Mouse (Mus musculus) activated CD4-positive, CD25-positive, alpha-beta regulatory T cell, adult 4 months (primary cell): Measurements from ENCODE around the gene Hadha. TPM values are rescaled to one million over a fixed set of nuclear protein-coding genes. Genes with fewer than 3 reads are reported as not detected.
A peak's percentile ranks its signal among the peaks of the same experiment; 100 is the strongest.

Experiments used
- ATAC-seq: one replicate; pipeline ENCODE4 v1.8.0; 2017
- polyA plus RNA-seq, 2 experiments: library from polyadenylated mRNA; unstranded; fragments of 100-300 nt; shearing (Covaris generic); gene quantifications; one replicate each; pipeline ENCODE4 v1.2.1; 2017

Gene Hadha
- 10 to 100 TPM; 68.8 to 80.0 TPM for polyA plus RNA-seq

- ATAC-seq = peak; percentile 78
These were observed at the start of gene Hadha, which contains the start of gene Hadhb for GRCm38 (mm10) chr5:30154474-30155394. Gene Hadha (minus strand): TSS chr5:30155162. Gene Hadhb (plus strand): TSS chr5:30155248.

GRCm38 (mm10) chr5:30204441-30204840 is 49.5 kb upstream of the Hadha start:
- ATAC-seq = no peak

GRCm38 (mm10) chr5:30203216-30203885 is 48.4 kb upstream of the Hadha start:
- no peak for ATAC-seq

- ATAC-seq = no peak
These were observed 47.3 kb upstream of the Hadha start for GRCm38 (mm10) chr5:30202221-30202620.

GRCm38 (mm10) chr5:30201521-30201920 is 46.6 kb upstream of the Hadha start:
- no peak for ATAC-seq

- peak; percentile 28 for ATAC-seq
These were observed 43.3 kb upstream of the Hadha start for GRCm38 (mm10) chr5:30198257-30198656.

- ATAC-seq = no peak
These were observed 40.4 kb upstream of the Hadha start for GRCm38 (mm10) chr5:30195340-30195739.

GRCm38 (mm10) chr5:30192452-30192851 is 37.5 kb upstream of the Hadha start:
- ATAC-seq = no peak

GRCm38 (mm10) chr5:30187687-30188485 is 32.9 kb upstream of the Hadha start:
- no peak for ATAC-seq

GRCm38 (mm10) chr5:30175811-30176210 is 20.8 kb upstream of the Hadha start:
- no peak for ATAC-seq

GRCm38 (mm10) chr5:30172931-30173692 is 18.1 kb upstream of the Hadha start:
- no peak for ATAC-seq

- no peak for ATAC-seq
These were observed 17.2 kb upstream of the Hadha start for GRCm38 (mm10) chr5:30172115-30172514.

GRCm38 (mm10) chr5:30170303-30170940 is 15.5 kb upstream of the Hadha start:
- ATAC-seq = no peak

- ATAC-seq = no peak
These were observed 10.4 kb upstream of the Hadha start for GRCm38 (mm10) chr5:30165234-30165946.

- ATAC-seq = no peak
These were observed 7.4 kb upstream of the Hadha start for GRCm38 (mm10) chr5:30162339-30162738.

GRCm38 (mm10) chr5:30161836-30162235 is 6.9 kb upstream of the Hadha start:
- ATAC-seq = no peak

- no peak for ATAC-seq
These were observed 4.6 kb upstream of the Hadha start for GRCm38 (mm10) chr5:30159601-30160000.

GRCm38 (mm10) chr5:30155821-30156629 is 1.1 kb upstream of the Hadha start:
- ATAC-seq = peak; percentile 22

GRCm38 (mm10) chr5:30155395-30155792 is 432 bp upstream of the Hadha start:
- peak; percentile 21 for ATAC-seq

GRCm38 (mm10) chr5:30154013-30154412 is 949 bp downstream of the Hadha start:
- ATAC-seq = no peak
